Mouse (Mus musculus) E14TG2a.4 (cell line): ENCODE data around the gene Myo5a.
"Not testable (repeated sequence)": the region's sequence is repeated elsewhere in the genome, so short reads cannot be mapped to it uniquely, and the experiment has no call there.

Experiments used
- H3K27me3 ChIP-seq: 2 replicates; pipeline ENCODE4 v1.6.1; 2014; ENCODE audit warnings: low read length, control low read depth; ENCODE audit not compliant: insufficient read depth
- H3K36me3 ChIP-seq: 2 replicates; pipeline ENCODE4 v1.6.1; 2014; ENCODE audit warnings: low read length, control low read depth; ENCODE audit not compliant: insufficient read depth
- H3K4me1 ChIP-seq: replicated peaks from 2 replicates; pipeline ENCODE4 v1.6.1; 2014; ENCODE audit warnings: low read depth, low read length, control low read depth
- H3K4me3 ChIP-seq: replicated peaks from 2 replicates; pipeline ENCODE4 v1.5.1; 2014; ENCODE audit warnings: mild to moderate bottlenecking, low read length
- H3K9me3 ChIP-seq: 2 replicates; pipeline ENCODE4 v1.6.1; 2014; ENCODE audit warnings: low read length, control low read depth
- CTCF ChIP-seq: conservative IDR thresholded peaks from 2 replicates; pipeline ENCODE4 v1.5.1; 2014; ENCODE audit warnings: low read length
- NANOG ChIP-seq: IDR thresholded peaks from 2 replicates; pipeline ENCODE4 v1.6.1; 2014; ENCODE audit warnings: borderline replicate concordance, low read length, mixed read lengths
- POU5F1 ChIP-seq: IDR thresholded peaks from 2 replicates; pipeline ENCODE4 v1.6.1; 2014; ENCODE audit warnings: low read length, borderline replicate concordance

Gene Myo5a

DNA sequence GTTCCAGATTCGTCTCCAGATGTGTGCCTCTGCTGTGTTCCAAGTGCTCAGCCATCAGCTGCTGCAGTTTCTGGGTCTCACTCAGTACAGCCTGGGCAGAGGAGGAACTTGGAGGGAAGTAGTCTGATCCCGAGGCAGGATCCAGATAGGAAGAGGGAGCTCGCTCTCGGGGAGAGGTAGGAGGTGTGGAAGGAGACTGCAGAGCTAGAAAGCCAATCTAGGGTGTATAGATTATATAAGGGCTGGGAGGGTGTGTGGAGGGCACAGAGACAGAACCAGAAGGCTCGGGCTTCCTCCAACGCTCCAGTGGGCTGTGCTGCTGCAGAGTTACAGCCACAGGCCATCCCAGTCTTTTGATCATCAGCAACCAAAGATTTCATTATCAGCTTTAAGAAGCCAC, 172.2 kb downstream of the Myo5a start:
- Histone ChIP-seq H3K27me3 (0 out of 2 replicates have a peak, but pooled peaks cover 5% of the 10 kb centered on the region), H3K4me1 (peaks cover 2% of the 10 kb centered on the region; the same call in 1 of the 2 replicates), H3K36me3 (0 out of 2 replicates have a peak, but pooled peaks cover 4% of the 10 kb centered on the region), H3K4me3 (no peak overlapping the region), H3K9me3 (no peaks in the 10 kb centered on the region)
- TF ChIP-seq POU5F1 (no peak), NANOG (no peak), CTCF (no peak)

DNA sequence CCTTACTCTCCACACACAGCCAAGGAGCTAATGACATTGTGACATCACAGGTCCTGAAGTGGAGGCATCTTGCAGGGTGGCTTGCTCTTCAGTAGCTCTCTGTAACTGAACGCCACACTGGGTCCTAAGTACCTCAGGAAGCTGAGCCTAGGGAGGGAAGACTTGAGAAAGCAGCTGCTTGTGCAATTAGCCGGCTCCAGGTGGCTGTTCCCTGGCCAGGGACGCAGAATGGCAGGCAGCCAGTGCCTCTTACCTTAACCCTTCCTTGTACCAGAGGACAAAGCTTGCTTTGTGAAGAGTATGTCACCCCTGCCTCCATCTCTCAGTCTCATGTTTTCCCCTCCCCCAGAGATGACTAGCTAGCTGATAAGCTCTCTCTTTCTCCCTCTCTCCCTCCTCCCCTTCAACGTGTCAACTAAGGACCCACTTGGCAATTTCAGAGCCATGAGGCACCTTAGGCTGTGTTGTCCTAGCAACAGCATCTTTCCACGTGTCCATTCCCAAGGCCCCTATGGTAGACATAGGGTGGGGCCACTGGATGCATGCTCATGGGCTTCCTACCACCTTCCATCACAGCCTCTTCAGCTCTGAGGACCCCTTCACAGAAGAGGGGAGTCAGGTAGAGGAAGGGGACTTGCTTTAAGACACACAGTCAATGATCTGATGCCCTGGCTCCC, 173.1 kb downstream of the Myo5a start:
- H3K36me3 ChIP-seq = 0 out of 2 replicates have a peak, but pooled peaks cover 4% of the 10 kb centered on the region
- no peaks in the 10 kb centered on the region for H3K4me1 ChIP-seq
- H3K9me3 ChIP-seq = no peaks in the 10 kb centered on the region
- no peak overlapping the region for H3K4me3 ChIP-seq
- TF ChIP-seq CTCF = no peak
- TF ChIP-seq POU5F1 = no peak
- TF ChIP-seq NANOG = no peak
- 0 out of 2 replicates have a peak, but pooled peaks cover 5% of the 10 kb centered on the region for H3K27me3 ChIP-seq

DNA sequence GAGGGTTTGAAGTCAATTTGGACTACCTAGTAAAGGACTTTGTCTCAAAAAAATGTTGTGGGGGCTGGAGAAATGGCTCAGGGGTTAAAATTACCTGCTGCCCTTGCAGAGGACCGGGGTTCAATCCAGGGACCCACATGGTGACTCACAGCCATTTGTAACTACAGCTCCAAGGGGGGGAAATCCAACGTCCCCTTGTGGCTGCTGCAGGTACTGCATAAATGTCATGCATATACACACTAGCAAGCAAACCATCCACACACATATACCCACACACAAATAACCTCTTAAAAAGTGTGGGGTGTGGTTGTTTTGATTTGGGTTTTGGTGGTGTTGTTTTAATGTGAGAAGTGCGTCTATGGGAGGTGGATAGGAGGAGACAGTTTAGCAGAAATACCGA, 173.7 kb downstream of the Myo5a start:
- Histone ChIP-seq H3K27me3 (0 out of 2 replicates have a peak, but pooled peaks cover 5% of the 10 kb centered on the region), H3K36me3 (0 out of 2 replicates have a peak, but pooled peaks cover 4% of the 10 kb centered on the region), H3K4me1 (no peaks in the 10 kb centered on the region), H3K4me3 (no peak overlapping the region), H3K9me3 (no peaks in the 10 kb centered on the region)
- TF ChIP-seq POU5F1 = no peak
- TF ChIP-seq CTCF = peak; percentile 83
- no peak for TF ChIP-seq NANOG

DNA sequence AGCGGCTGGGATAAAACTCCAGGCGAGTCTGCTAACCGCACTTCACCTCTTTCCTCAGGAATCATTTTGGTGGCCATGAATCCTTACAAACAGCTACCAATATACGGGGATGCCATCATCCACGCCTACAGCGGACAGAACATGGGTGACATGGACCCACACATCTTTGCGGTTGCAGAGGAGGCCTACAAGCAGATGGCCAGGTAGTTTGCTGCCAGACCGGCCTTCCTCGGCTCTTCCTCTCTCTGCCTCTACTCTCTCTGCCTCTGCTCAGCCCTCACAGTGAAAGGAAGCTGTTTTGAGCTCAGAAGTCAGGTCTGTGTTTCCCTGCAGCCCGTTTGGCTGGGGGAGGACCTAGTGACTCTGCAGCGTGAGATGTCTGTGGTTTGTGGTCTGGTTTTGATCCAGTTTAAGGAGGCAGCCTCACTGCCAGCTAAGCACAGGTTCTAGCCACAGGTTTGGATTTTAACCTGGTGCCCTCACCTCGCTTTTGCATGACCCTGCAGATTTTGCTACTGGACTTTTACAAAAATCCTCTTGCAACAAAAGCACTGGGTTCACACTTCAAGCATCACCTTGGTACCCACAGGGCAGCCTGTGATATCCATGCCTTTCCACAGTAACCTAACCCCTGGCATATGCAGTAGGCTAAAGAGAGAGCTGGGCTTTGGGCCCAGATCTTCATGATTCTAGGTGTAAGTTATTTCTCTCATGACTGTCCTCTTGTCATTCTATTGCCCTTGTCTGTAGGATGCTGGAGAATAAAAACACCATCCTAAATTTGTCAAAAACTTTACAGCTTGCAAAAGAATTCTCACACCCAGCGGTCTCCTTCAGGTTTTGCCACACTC, 175.5 kb downstream of the Myo5a start:
- Histone ChIP-seq H3K27me3 (0 out of 2 replicates have a peak, but pooled peaks cover 5% of the 10 kb centered on the region), H3K9me3 (no peaks in the 10 kb centered on the region), H3K4me3 (no peak overlapping the region), H3K36me3 (0 out of 2 replicates have a peak, but pooled peaks cover 4% of the 10 kb centered on the region), H3K4me1 (no peaks in the 10 kb centered on the region)
- TF ChIP-seq POU5F1 (no peak), CTCF (no peak), NANOG (no peak)

DNA sequence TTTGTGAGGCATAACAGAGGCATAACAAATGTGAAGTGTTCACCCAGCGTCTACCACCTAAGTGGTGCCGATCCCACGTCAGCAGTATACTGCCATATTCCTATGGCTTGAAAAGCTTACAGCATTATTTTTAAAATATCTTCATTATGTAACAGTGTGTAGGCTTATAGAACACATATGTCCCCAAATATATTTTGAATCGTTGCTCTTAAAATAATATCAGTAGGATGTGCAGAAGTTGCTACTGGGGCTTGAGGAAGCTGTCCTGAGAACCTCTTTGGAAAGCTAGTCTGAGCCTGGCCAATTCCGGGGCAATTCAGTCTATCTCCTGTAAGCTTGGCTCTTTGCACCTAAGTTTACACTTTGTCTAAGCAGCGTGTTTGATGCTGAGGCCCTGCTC, 177.1 kb downstream of the Myo5a start:
- TF ChIP-seq CTCF (no peak), NANOG (no peak), POU5F1 (no peak)
- Histone ChIP-seq H3K9me3 (no peaks in the 10 kb centered on the region), H3K36me3 (0 out of 2 replicates have a peak, but pooled peaks cover 4% of the 10 kb centered on the region), H3K4me1 (no peaks in the 10 kb centered on the region), H3K4me3 (no peak overlapping the region), H3K27me3 (0 out of 2 replicates have a peak, but pooled peaks cover 5% of the 10 kb centered on the region)

DNA sequence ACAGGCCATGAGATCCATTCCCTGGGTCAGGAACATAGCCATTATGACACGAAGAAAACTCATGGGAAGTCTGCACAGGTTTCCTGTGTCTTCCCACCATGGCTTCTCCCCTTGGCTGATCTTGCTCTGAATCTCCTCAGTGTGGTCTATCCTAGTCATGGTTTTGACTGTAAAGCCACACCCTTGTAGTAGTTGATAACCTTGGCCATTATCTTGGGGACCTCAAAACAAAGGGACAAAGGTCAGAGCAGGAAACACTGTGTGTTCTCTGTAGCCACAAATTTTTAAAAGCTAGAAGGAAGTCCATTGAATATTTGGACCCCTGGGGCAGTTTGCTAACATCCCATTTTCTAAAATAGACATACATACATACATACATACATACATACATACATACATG, 177.5 kb downstream of the Myo5a start:
- Histone ChIP-seq H3K27me3 (0 out of 2 replicates have a peak, but pooled peaks cover 5% of the 10 kb centered on the region), H3K4me1 (no peaks in the 10 kb centered on the region), H3K36me3 (0 out of 2 replicates have a peak, but pooled peaks cover 4% of the 10 kb centered on the region), H3K4me3 (no peak overlapping the region), H3K9me3 (no peaks in the 10 kb centered on the region)
- no peak for TF ChIP-seq POU5F1
- TF ChIP-seq CTCF = no peak
- TF ChIP-seq NANOG = no peak

DNA sequence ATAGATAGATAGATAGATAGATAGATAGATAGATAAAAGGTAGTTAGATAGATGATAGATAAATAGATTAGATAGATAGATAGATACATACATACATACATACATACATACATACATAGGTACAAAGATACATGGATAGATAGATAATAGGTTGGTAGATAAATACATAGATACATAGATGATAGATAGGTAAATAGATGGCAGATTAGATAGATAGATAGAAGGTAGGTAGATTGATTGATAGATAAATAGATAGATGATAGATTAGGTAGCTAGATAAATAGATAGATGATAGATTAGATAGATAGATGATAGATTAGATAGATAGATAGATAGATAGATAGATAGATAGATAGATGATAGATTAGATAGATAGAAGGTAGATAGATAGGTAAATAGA, 178.1 kb downstream of the Myo5a start:
- Histone ChIP-seq H3K36me3 (0 out of 2 replicates have a peak, but pooled peaks cover 4% of the 10 kb centered on the region), H3K27me3 (no peaks in the 10 kb centered on the region), H3K4me1 (no peaks in the 10 kb centered on the region), H3K4me3 (no peak overlapping the region), H3K9me3 (no peaks in the 10 kb centered on the region)
- TF ChIP-seq POU5F1 (no peak), CTCF (no peak), NANOG (no peak)

DNA sequence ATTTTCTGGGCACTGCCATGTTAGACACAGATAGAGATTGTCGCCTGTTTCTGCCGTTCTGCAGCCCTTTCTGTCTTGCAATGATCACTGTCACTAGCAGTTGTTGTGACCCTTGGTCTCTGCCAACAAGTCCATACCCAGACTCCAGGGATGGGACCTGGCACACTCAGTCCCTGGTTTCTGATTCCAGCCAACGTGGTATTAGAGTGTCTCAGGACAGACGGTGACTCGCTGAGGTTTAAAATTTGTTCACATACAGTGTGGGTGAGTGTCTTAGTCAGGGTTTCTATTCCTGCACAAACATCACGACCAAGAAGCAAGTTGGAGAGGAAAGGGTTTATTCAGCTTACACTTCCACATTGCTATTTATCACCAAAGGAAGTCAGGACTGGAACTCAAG, 182.3 kb downstream of the Myo5a start:
- H3K27me3 ChIP-seq, H3K4me1 ChIP-seq, H3K9me3 ChIP-seq, H3K4me3 ChIP-seq, H3K36me3 ChIP-seq: not testable (repeated sequence)
